Mouse (Mus musculus): ENCODE measurements at regions not wholly inside any gene's neighbourhood (a gene's known extent, or its start where the extent isn't known, plus 50 kb on each side); places are given as distances from the start of the nearest gene placed in this dataset.

- TF ChIP-seq POLR2A (IDR thresholded peaks at IDR 0.05; ENCODE audit: borderline replicate concordance, insufficient read depth, low read length) (no peak), CTCF (IDR thresholded peaks at IDR 0.05; ENCODE audit: borderline replicate concordance, insufficient read depth, low read depth, low read length) (no peak)
These were observed 120.6 kb downstream of the Npy start for GRCm38 (mm10) chr6:49943087-49943486.
